Mouse (Mus musculus): ENCODE results near the gene Cacng3. TPM values are rescaled to one million over a fixed set of nuclear protein-coding genes. Genes with fewer than 3 reads are reported as not detected.

Gene Cacng3
- 0.58 and 1.5 TPM in 2 replicates for polyA plus RNA-seq (2015; fragmentation: Nextera tagmentation; extraction: Ambion mirVana)

DNA sequence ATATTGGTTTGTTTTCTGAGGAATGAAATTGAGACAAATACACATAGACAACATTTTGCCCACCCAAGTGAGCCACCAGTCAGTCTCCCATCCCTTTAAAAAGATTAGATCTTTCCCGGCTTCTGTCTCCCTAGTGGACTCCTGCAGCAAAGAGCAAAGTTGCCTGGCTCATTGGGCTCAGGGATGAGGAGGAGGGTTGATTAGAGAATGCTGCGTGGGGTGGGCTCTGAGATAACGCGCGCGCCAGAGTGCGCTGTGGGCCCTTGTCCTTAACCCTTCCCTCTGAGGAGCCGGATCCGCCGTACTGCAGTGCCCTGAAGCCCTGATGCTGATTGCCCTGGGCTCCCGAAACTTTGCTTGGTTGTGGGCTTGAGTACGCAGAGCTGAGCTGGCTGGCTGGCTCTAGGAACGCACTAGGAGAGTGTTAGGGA lies at the start of gene Cacng3:
TSS of gene Cacng3 (plus strand) at position 51 of the 431 bp plus-strand sequence.
- Histone ChIP-seq H3K4me1 (peaks cover 6% of the 10 kb centered on the region; the same call in 1 of the 2 replicates), H3K4me3 (replicated peaks) (peak within 1 kb of the TSS; percentile 14; the same call in 1 of the 2 replicates), H3K9ac (no peak within 1 kb of the TSS), H3K4me2 (peak within 1 kb of the TSS; percentile 32; the same call in 1 of the 2 replicates), H3K27ac (no peak within 1 kb of the TSS), H3K9me3 (replicated peaks) (no peaks in the 10 kb centered on the region), H3K36me3 (no peaks in the 10 kb centered on the region), H3K27me3 (peaks cover 34% of the 10 kb centered on the region)
- 11% methylated on average over 13 of the region's 13 CpGs for WGBS
- ATAC-seq (replicated peaks; ENCODE audit: low FRiP score): 0 out of 2 replicates have a peak, but pooled peaks have one; percentile 9

GRCm38 (mm10) chr7:122622125-122622774 lies 48.0 kb upstream of the Cacng3 start:
- Histone ChIP-seq H3K9me3 (replicated peaks) (no peaks in the 10 kb centered on the region), H3K9ac (no peak overlapping the region), H3K27me3 (no peaks in the 10 kb centered on the region), H3K4me2 (no peak overlapping the region), H3K4me3 (replicated peaks) (no peak overlapping the region), H3K36me3 (no peaks in the 10 kb centered on the region), H3K4me1 (0 out of 2 replicates have a peak, but pooled peaks cover 3% of the 10 kb centered on the region), H3K27ac (no peak overlapping the region)
- 37% methylated on average over 9 of the region's 9 CpGs for WGBS
- peak; percentile 49 for ATAC-seq (replicated peaks; ENCODE audit: low FRiP score)

DNA sequence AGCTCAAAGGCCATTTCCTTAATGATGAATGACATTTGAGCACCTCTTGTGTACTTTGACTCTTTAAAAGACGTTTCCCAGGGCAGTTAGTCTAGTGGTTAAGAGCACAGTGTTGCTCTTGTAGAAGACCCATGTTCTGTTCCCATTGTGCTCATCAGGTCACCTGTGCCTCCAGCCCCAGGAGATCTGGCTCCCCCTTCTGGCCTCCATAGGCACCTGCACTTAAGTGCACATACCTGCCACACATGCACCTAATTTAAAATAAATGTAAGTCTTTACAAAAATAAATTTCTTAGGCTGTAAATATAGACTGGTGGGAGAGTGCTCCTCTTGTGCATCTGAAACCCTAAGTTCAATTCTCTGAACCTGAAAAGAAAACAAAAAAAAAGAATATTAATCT lies 46.5 kb upstream of the Cacng3 start:
- Histone ChIP-seq H3K4me3 (replicated peaks) (no peak overlapping the region), H3K36me3 (no peaks in the 10 kb centered on the region), H3K27ac (no peak overlapping the region), H3K27me3 (no peaks in the 10 kb centered on the region), H3K9me3 (replicated peaks) (no peaks in the 10 kb centered on the region), H3K4me1 (0 out of 2 replicates have a peak, but pooled peaks cover 3% of the 10 kb centered on the region), H3K9ac (no peak overlapping the region), H3K4me2 (no peak overlapping the region)
- WGBS: 37% methylated on average over 1 of the region's 1 CpGs
- no peak for ATAC-seq (replicated peaks; ENCODE audit: low FRiP score)

DNA sequence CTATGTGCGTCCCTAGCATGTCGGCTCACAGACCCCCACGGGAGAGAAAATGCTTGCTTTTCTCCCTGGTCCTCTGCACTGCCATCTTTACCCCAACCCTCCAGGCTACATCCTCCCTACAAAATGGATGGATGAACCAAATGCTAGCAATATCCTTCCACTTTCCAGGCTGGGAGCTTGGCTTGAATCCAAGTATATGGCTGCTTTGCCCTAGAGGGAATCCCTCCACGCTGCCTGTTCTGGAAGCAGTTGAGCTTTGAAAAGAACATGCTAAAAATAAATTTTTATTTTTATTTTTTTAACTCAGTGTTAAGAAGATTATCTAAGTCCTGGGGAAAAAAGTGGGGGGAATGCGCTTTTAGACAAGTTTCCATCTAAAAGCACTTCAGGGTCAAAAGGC lies 42.2 kb upstream of the Cacng3 start:
- no peak for ATAC-seq (replicated peaks; ENCODE audit: low FRiP score)
- no peaks in the 10 kb centered on the region for H3K9me3 ChIP-seq (replicated peaks)
- no peak overlapping the region for H3K4me3 ChIP-seq (replicated peaks)
- 82% methylated on average over 5 of the region's 5 CpGs for WGBS
- no peak overlapping the region for H3K9ac ChIP-seq
- H3K27me3 ChIP-seq: no peaks in the 10 kb centered on the region
- H3K36me3 ChIP-seq: no peaks in the 10 kb centered on the region
- H3K4me1 ChIP-seq: no peaks in the 10 kb centered on the region
- H3K4me2 ChIP-seq: no peak overlapping the region
- H3K27ac ChIP-seq: no peak overlapping the region

- no peaks in the 10 kb centered on the region for H3K27me3 ChIP-seq
- H3K4me1 ChIP-seq: no peaks in the 10 kb centered on the region
- WGBS: 89% methylated on average over 2 of the region's 2 CpGs
- no peaks in the 10 kb centered on the region for H3K36me3 ChIP-seq
- no peak overlapping the region for H3K27ac ChIP-seq
- no peak overlapping the region for H3K4me3 ChIP-seq (replicated peaks)
- ATAC-seq (replicated peaks; ENCODE audit: low FRiP score): no peak
- H3K9me3 ChIP-seq (replicated peaks): no peaks in the 10 kb centered on the region
- H3K9ac ChIP-seq: no peak overlapping the region
- no peak overlapping the region for H3K4me2 ChIP-seq
Measured at GRCm38 (mm10) chr7:122630386-122630785, 39.9 kb upstream of the Cacng3 start.

- H3K4me1 ChIP-seq: no peaks in the 10 kb centered on the region
- no peak overlapping the region for H3K9ac ChIP-seq
- H3K9me3 ChIP-seq (replicated peaks): no peaks in the 10 kb centered on the region
- no peak for ATAC-seq (replicated peaks; ENCODE audit: low FRiP score)
- no peaks in the 10 kb centered on the region for H3K27me3 ChIP-seq
- no peak overlapping the region for H3K4me2 ChIP-seq
- 65% methylated on average over 3 of the region's 3 CpGs for WGBS
- H3K27ac ChIP-seq: no peak overlapping the region
- no peaks in the 10 kb centered on the region for H3K36me3 ChIP-seq
- no peak overlapping the region for H3K4me3 ChIP-seq (replicated peaks)
Measured at GRCm38 (mm10) chr7:122631151-122631550, 39.1 kb upstream of the Cacng3 start.

DNA sequence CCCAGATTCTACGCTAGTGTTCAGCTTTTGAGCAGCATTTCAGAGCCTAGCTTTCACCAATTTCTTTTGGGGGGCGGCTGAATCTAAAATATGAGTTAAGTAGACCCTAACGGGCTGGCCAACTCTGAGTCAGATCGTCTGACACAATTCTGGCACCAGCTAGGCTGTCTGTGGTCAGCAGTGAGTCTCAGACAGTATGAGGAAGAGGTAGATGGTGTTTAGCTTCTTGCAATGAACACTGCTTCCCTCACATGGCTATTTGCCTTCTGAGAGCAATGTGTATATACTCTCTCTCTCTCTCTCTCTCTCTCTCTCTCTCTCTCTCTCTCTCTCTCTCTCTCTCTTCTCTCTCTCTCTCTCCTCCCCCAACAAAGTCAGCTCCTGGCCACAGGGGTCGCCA lies 37.3 kb upstream of the Cacng3 start:
- Histone ChIP-seq H3K4me2 (no peak overlapping the region), H3K9ac (no peak overlapping the region), H3K36me3 (no peaks in the 10 kb centered on the region), H3K4me3 (replicated peaks) (no peak overlapping the region), H3K27ac (no peak overlapping the region), H3K27me3 (no peaks in the 10 kb centered on the region), H3K4me1 (no peaks in the 10 kb centered on the region), H3K9me3 (replicated peaks) (no peaks in the 10 kb centered on the region)
- no peak for ATAC-seq (replicated peaks; ENCODE audit: low FRiP score)
- WGBS: 75% methylated on average over 5 of the region's 5 CpGs

DNA sequence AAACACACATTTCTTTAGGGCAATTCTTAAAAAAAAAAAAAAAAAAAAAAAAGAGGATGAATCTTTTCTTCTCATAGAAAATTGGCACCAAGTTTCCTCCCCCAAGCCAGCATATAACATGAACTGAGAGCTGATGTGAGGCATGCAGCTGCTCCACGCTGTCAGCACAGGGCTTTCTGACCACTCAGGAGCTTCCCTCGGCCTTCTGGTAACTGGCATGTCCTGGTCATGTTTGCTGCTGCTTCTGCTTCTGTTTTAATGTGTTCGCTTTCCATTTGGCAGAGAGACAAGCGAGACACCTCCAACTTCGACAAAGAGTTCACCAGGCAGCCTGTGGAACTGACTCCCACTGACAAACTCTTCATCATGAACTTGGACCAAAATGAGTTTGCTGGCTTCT lies 36.8 kb upstream of the Cacng3 start:
- H3K9ac ChIP-seq: no peak overlapping the region
- no peak overlapping the region for H3K4me2 ChIP-seq
- no peaks in the 10 kb centered on the region for H3K4me1 ChIP-seq
- 87% methylated on average over 5 of the region's 5 CpGs for WGBS
- H3K27ac ChIP-seq: no peak overlapping the region
- no peak for ATAC-seq (replicated peaks; ENCODE audit: low FRiP score)
- H3K27me3 ChIP-seq: no peaks in the 10 kb centered on the region
- no peak overlapping the region for H3K4me3 ChIP-seq (replicated peaks)
- H3K9me3 ChIP-seq (replicated peaks): no peaks in the 10 kb centered on the region
- no peaks in the 10 kb centered on the region for H3K36me3 ChIP-seq

- no peak overlapping the region for H3K4me3 ChIP-seq (replicated peaks)
- H3K9ac ChIP-seq: no peak overlapping the region
- WGBS: 88% methylated on average over 8 of the region's 8 CpGs
- H3K36me3 ChIP-seq: no peaks in the 10 kb centered on the region
- H3K4me1 ChIP-seq: no peaks in the 10 kb centered on the region
- ATAC-seq (replicated peaks; ENCODE audit: low FRiP score): no peak
- no peaks in the 10 kb centered on the region for H3K9me3 ChIP-seq (replicated peaks)
- H3K27me3 ChIP-seq: no peaks in the 10 kb centered on the region
- no peak overlapping the region for H3K4me2 ChIP-seq
- no peak overlapping the region for H3K27ac ChIP-seq
Measured at GRCm38 (mm10) chr7:122643676-122644075, 26.6 kb upstream of the Cacng3 start.

GRCm38 (mm10) chr7:122649306-122649705 lies 21.0 kb upstream of the Cacng3 start:
- H3K9ac ChIP-seq: no peak overlapping the region
- WGBS: 81% methylated on average over 10 of the region's 10 CpGs
- no peaks in the 10 kb centered on the region for H3K4me1 ChIP-seq
- H3K27ac ChIP-seq: no peak overlapping the region
- no peaks in the 10 kb centered on the region for H3K27me3 ChIP-seq
- no peaks in the 10 kb centered on the region for H3K9me3 ChIP-seq (replicated peaks)
- no peak overlapping the region for H3K4me2 ChIP-seq
- ATAC-seq (replicated peaks; ENCODE audit: low FRiP score): no peak
- no peak overlapping the region for H3K4me3 ChIP-seq (replicated peaks)
- H3K36me3 ChIP-seq: no peaks in the 10 kb centered on the region

GRCm38 (mm10) chr7:122652523-122652922 lies 17.8 kb upstream of the Cacng3 start:
- Histone ChIP-seq H3K27ac (no peak overlapping the region), H3K4me3 (replicated peaks) (no peak overlapping the region)

GRCm38 (mm10) chr7:122656671-122657070 lies 13.6 kb upstream of the Cacng3 start:
- Histone ChIP-seq H3K4me2 (no peak overlapping the region), H3K27ac (no peak overlapping the region), H3K27me3 (no peaks in the 10 kb centered on the region), H3K4me3 (replicated peaks) (no peak overlapping the region), H3K36me3 (no peaks in the 10 kb centered on the region), H3K9me3 (replicated peaks) (no peaks in the 10 kb centered on the region), H3K4me1 (no peaks in the 10 kb centered on the region), H3K9ac (no peak overlapping the region)
- ATAC-seq (replicated peaks; ENCODE audit: low FRiP score): no peak
- WGBS: 95% methylated on average over 3 of the region's 3 CpGs

More at GRCm38 (mm10) chr7:122652523-122652922, 17.8 kb upstream of the Cacng3 start:
- Histone ChIP-seq H3K4me2 (no peak overlapping the region), H3K36me3 (no peaks in the 10 kb centered on the region), H3K9ac (no peak overlapping the region), H3K27me3 (no peaks in the 10 kb centered on the region), H3K4me1 (no peaks in the 10 kb centered on the region), H3K9me3 (replicated peaks) (no peaks in the 10 kb centered on the region)
- ATAC-seq (replicated peaks; ENCODE audit: low FRiP score): no peak
- 72% methylated on average over 3 of the region's 3 CpGs for WGBS
